Mouse (Mus musculus): Measurements from ENCODE around the gene Engase. TPM values are rescaled to one million over a fixed set of nuclear protein-coding genes. Genes with fewer than 3 reads are reported as not detected.

Engase gene
- polyA plus RNA-seq, 1 experiment from 2014 or later = 12.6 TPM

DNA sequence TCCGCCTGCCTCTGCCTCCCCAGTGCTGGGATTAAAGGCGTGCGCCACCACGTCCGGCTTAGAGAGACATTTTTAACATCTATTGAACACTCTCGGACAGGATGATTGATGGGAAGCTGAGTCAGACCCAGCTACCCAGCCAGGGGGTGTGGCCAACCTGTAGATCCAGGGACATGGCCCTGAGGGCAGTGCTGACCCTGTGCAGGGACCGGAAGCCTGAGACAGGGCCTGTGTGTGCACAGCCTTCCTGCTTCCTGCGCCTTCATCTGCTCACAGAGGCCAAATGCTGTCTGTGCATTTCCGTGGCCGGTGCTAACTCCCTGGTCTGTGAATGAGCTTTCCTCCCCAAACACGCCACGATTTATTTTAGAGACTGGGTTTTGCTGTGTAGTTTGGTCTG is 3.1 kb downstream of the Engase start:
- no peaks in the 10 kb centered on the region for H3K27me3 ChIP-seq (ENCODE audit: control insufficient read depth, insufficient read depth, low read length)
- H3K9me3 ChIP-seq (ENCODE audit: control insufficient read depth, low read length) = no peaks in the 10 kb centered on the region
- no peak overlapping the region for H3K4me2 ChIP-seq (replicated peaks; ENCODE audit: low read depth)
- no peak overlapping the region; the same call in 1 of the 2 replicates for H3K27ac ChIP-seq (replicated peaks)
- DNase-seq (ENCODE audit: low spot score) = peak; percentile 52
- no peaks in the 10 kb centered on the region for H3K4me1 ChIP-seq (replicated peaks; ENCODE audit: control insufficient read depth, insufficient read depth)
- H3K9ac ChIP-seq (ENCODE audit: low read length) = no peak overlapping the region
- TF ChIP-seq EP300 (optimal IDR thresholded peaks at IDR 0.05) (no peak), CTCF (IDR thresholded peaks at IDR 0.05; ENCODE audit: low read depth) (no peak)
- WGBS = 61% methylated on average over 12 of the region's 12 CpGs
- H3K4me3 ChIP-seq (ENCODE audit: low read depth, low read length) = no peak overlapping the region
- 0 out of 2 replicates have a peak, but pooled peaks have one; percentile 13 for ATAC-seq (ENCODE audit: low FRiP score, low TSS enrichment)
- H3K36me3 ChIP-seq (ENCODE audit: control insufficient read depth, insufficient read depth, low read length) = peaks cover under 1% of the 10 kb centered on the region

GRCm38 (mm10) chr11:118481231-118481630 is 4.6 kb downstream of the Engase start:
- H3K27ac ChIP-seq (replicated peaks) = no peak overlapping the region
- TF ChIP-seq EP300 (optimal IDR thresholded peaks at IDR 0.05) (no peak), CTCF (IDR thresholded peaks at IDR 0.05; ENCODE audit: low read depth) (no peak)
- H3K9ac ChIP-seq (ENCODE audit: low read length) = no peak overlapping the region
- DNase-seq (ENCODE audit: low spot score) = no peak
- no peak overlapping the region for H3K4me2 ChIP-seq (replicated peaks; ENCODE audit: low read depth)
- H3K27me3 ChIP-seq (ENCODE audit: control insufficient read depth, insufficient read depth, low read length) = no peaks in the 10 kb centered on the region
- no peaks in the 10 kb centered on the region for H3K9me3 ChIP-seq (ENCODE audit: control insufficient read depth, low read length)
- H3K36me3 ChIP-seq (ENCODE audit: control insufficient read depth, insufficient read depth, low read length) = peaks cover 2% of the 10 kb centered on the region
- H3K4me3 ChIP-seq (ENCODE audit: low read depth, low read length) = no peak overlapping the region
- no peaks in the 10 kb centered on the region for H3K4me1 ChIP-seq (replicated peaks; ENCODE audit: control insufficient read depth, insufficient read depth)
- WGBS = 91% methylated on average over 11 of the region's 11 CpGs
- ATAC-seq (ENCODE audit: low FRiP score, low TSS enrichment) = no peak

DNA sequence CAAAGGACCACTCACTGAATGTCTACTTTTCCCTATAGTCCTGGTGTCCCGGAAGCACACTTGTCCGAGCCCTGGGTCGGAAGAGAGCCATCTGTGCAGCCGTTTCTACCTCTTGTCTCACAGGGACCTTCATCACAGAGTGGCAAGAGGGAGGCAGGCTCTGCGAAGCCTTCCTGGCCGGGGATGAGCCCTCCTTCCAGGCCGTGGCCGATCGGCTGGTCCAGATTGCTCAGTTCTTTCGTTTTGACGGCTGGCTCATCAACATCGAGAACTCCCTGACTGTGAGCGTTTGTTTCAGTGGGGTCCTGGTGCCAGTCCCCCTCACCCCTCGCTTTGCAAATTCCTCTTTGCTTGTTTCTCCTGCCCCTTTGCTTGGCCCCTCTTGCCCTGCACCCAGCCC is 5.1 kb downstream of the Engase start:
- TF ChIP-seq CTCF (IDR thresholded peaks at IDR 0.05; ENCODE audit: low read depth) = no peak
- Histone ChIP-seq H3K4me3 (ENCODE audit: low read depth, low read length) (no peak overlapping the region), H3K27me3 (ENCODE audit: control insufficient read depth, insufficient read depth, low read length) (no peaks in the 10 kb centered on the region), H3K9me3 (ENCODE audit: control insufficient read depth, low read length) (no peaks in the 10 kb centered on the region), H3K36me3 (ENCODE audit: control insufficient read depth, insufficient read depth, low read length) (peaks cover 2% of the 10 kb centered on the region), H3K4me1 (replicated peaks; ENCODE audit: control insufficient read depth, insufficient read depth) (no peaks in the 10 kb centered on the region), H3K9ac (ENCODE audit: low read length) (no peak overlapping the region), H3K27ac (replicated peaks) (no peak overlapping the region), H3K4me2 (replicated peaks; ENCODE audit: low read depth) (no peak overlapping the region)
- DNase-seq (ENCODE audit: low spot score) (no peak), ATAC-seq (ENCODE audit: low FRiP score, low TSS enrichment) (no peak)
- 83% methylated on average over 14 of the region's 14 CpGs for WGBS

DNA sequence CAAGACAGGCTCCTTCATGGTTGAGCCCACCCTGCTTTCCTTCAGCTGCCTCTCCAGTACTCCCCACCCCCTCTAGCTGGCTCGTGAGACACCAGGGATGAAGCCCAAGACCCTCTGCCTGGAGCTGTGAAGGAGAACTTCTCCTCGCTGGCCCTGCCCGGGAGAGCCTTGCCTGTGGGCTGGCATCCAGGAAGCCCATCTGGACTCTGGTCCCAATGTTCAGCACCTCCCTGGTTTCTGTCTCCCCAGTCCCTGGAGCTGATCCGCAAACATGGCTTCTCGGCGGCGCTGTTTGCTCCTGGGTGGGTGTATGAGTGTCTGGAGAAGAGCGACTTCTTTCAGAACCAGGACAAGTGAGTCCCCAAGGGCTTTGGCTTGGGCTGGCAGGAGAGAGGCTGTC is 7.5 kb downstream of the Engase start:
- H3K4me2 ChIP-seq (replicated peaks; ENCODE audit: low read depth) = no peak overlapping the region
- H3K9me3 ChIP-seq (ENCODE audit: control insufficient read depth, low read length) = no peaks in the 10 kb centered on the region
- H3K9ac ChIP-seq (ENCODE audit: low read length) = no peak overlapping the region
- H3K4me3 ChIP-seq (ENCODE audit: low read depth, low read length) = no peak overlapping the region
- TF ChIP-seq CTCF (IDR thresholded peaks at IDR 0.05; ENCODE audit: low read depth) (no peak), EP300 (optimal IDR thresholded peaks at IDR 0.05) (no peak)
- no peaks in the 10 kb centered on the region for H3K4me1 ChIP-seq (replicated peaks; ENCODE audit: control insufficient read depth, insufficient read depth)
- 87% methylated on average over 8 of the region's 8 CpGs for WGBS
- H3K36me3 ChIP-seq (ENCODE audit: control insufficient read depth, insufficient read depth, low read length) = peaks cover 5% of the 10 kb centered on the region
- no peak overlapping the region for H3K27ac ChIP-seq (replicated peaks)
- ATAC-seq (ENCODE audit: low FRiP score, low TSS enrichment) = no peak
- no peaks in the 10 kb centered on the region for H3K27me3 ChIP-seq (ENCODE audit: control insufficient read depth, insufficient read depth, low read length)
- DNase-seq (ENCODE audit: low spot score) = no peak

GRCm38 (mm10) chr11:118485338-118485737 is 8.7 kb downstream of the Engase start:
- H3K4me1 ChIP-seq (replicated peaks; ENCODE audit: control insufficient read depth, insufficient read depth) = no peaks in the 10 kb centered on the region
- peak overlapping the region; percentile 61 for H3K27ac ChIP-seq (replicated peaks)
- no peaks in the 10 kb centered on the region for H3K27me3 ChIP-seq (ENCODE audit: control insufficient read depth, insufficient read depth, low read length)
- H3K36me3 ChIP-seq (ENCODE audit: control insufficient read depth, insufficient read depth, low read length) = peaks cover 5% of the 10 kb centered on the region
- no peak for DNase-seq (ENCODE audit: low spot score)
- H3K9ac ChIP-seq (ENCODE audit: low read length) = no peak overlapping the region
- no peaks in the 10 kb centered on the region for H3K9me3 ChIP-seq (ENCODE audit: control insufficient read depth, low read length)
- H3K4me2 ChIP-seq (replicated peaks; ENCODE audit: low read depth) = no peak overlapping the region
- no peak overlapping the region for H3K4me3 ChIP-seq (ENCODE audit: low read depth, low read length)
- ATAC-seq (ENCODE audit: low FRiP score, low TSS enrichment) = no peak
- TF ChIP-seq CTCF (IDR thresholded peaks at IDR 0.05; ENCODE audit: low read depth) = no peak
- TF ChIP-seq EP300 (optimal IDR thresholded peaks at IDR 0.05) = no peak
- WGBS = 71% methylated on average over 11 of the region's 11 CpGs

DNA sequence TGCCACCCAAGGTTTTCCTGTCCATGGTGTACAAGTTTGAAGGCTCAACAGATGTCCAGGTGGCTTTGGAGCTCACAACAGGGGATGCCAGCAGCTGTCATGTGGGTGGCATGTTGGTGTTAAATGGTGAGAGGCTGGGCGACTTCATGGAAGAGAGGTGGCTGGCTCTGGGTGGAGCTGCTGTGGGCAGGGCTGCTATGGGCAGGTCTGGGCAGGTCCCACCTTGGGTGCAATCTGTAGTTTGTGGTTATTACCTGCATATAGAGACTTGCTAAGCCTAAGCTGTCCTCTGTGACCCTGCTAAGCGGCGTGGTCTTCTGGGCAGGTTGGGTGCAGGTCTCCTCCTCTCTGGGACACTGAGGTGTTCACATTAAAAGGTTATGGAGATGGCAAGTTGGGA is 9.2 kb downstream of the Engase start:
- Histone ChIP-seq H3K4me2 (replicated peaks; ENCODE audit: low read depth) (no peak overlapping the region), H3K9me3 (ENCODE audit: control insufficient read depth, low read length) (no peaks in the 10 kb centered on the region), H3K27ac (replicated peaks) (peak overlapping the region; percentile 61), H3K9ac (ENCODE audit: low read length) (no peak overlapping the region), H3K27me3 (ENCODE audit: control insufficient read depth, insufficient read depth, low read length) (no peaks in the 10 kb centered on the region), H3K4me3 (ENCODE audit: low read depth, low read length) (no peak overlapping the region), H3K36me3 (ENCODE audit: control insufficient read depth, insufficient read depth, low read length) (peaks cover 5% of the 10 kb centered on the region), H3K4me1 (replicated peaks; ENCODE audit: control insufficient read depth, insufficient read depth) (no peaks in the 10 kb centered on the region)
- TF ChIP-seq EP300 (optimal IDR thresholded peaks at IDR 0.05) (no peak), CTCF (IDR thresholded peaks at IDR 0.05; ENCODE audit: low read depth) (no peak)
- WGBS = 64% methylated on average over 3 of the region's 3 CpGs
- peak; percentile 33; the same call in 1 of the 2 replicates for ATAC-seq (ENCODE audit: low FRiP score, low TSS enrichment)
- DNase-seq (ENCODE audit: low spot score) = no peak
